Mouse (Mus musculus): ENCODE measurements around the gene Tspan3. TPM values are rescaled to one million over a fixed set of nuclear protein-coding genes. Genes with fewer than 3 reads are reported as not detected.
A peak's percentile ranks its signal among the peaks of the same experiment; 100 is the strongest.

Gene Tspan3
- polyA plus RNA-seq, 3 experiments from 2014 or later, result 45.4 to 48.2 (median 47.7) TPM

- no peak for ATAC-seq
These were observed 10.7 kb downstream of the Tspan3 start for GRCm38 (mm10) chr9:56154572-56154971.

DNA sequence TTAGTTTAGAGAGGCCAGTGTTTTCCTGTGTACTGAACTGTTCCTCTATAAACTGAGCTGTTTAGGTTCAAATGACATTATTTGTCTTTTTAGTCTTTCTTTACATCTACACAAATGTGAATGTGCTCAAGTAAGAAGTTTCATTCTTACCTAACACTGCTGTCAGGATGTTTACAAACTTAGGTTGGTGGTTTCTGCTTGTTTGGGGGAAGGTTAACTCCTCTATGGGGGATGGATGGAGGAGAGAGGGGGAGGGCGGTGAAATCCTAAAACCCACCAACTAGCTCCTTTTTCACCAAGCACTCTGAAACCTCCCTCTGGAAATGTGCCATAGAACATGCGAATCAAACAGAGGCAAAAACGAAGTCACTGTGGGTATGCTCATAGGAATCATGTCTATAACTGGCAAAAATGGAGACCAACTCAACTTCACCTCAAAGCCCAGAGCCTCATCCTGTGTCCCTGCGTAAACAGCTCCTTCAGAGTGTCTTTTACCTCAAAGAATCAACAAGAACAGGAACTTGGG is 12.7 kb downstream of the Tspan3 start:
- ATAC-seq, result peak; percentile 63

GRCm38 (mm10) chr9:56151745-56152481 is 13.4 kb downstream of the Tspan3 start:
- peak; percentile 41 for ATAC-seq

DNA sequence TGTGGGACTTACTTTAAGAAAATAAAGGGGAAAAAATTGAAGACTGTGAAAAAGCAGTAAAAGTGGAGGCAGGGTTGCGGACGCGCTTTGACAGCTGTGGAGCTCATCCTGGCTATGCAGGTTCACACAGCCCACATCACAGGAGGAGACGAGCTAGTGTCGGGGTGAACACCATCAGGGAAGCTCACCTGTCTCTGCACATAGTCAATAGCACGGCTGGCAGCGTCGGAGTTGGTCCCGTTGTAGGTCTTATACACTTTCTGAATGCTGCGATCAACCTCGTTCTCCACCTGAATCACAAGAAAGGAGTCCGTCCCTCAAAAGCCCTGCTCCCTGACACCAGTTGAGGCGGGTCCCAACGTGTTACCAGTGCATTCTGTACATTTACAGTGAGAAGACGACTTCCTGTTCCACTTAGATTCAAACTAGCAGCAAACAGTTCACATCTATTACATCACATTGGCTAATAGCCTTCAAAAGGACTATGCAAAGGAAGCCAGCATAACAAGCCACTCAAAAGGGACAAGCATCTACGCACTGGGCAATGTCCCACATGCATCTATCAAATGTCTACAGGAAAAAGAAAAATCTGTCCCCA is 18.9 kb downstream of the Tspan3 start:
- peak; percentile 64 for ATAC-seq

DNA sequence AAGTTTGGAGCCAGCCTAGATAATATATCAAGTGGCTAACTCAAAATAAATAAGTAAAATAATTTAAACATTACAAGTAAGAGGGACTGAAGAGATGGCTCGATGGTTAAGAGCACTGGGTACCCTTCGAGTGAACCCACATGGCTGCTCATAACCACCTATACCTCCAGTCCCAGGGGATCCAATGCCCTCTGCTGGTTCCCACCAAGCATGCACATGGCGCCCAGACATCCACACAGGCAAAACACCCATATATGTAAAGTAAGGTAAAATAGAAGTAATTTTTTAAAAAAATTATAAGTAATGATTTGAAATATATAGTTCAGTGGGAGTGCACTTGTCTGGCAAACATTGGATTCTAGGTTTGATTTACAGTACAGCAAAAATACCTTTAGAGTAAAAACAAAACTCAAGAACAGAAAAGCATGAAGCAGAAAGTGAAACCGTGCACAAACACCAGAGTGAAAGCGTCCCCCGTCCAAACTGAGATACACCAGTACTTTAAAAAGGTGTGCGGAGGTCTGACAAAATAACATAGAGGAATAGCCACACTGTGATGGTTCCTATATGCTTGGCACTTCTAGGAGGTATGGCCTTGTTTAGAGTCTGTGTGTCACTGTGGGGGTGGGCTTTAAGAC is 20.8 kb downstream of the Tspan3 start:
- peak; percentile 49 for ATAC-seq

- no peak for ATAC-seq
These were observed 23.5 kb downstream of the Tspan3 start for GRCm38 (mm10) chr9:56141776-56142175.

DNA sequence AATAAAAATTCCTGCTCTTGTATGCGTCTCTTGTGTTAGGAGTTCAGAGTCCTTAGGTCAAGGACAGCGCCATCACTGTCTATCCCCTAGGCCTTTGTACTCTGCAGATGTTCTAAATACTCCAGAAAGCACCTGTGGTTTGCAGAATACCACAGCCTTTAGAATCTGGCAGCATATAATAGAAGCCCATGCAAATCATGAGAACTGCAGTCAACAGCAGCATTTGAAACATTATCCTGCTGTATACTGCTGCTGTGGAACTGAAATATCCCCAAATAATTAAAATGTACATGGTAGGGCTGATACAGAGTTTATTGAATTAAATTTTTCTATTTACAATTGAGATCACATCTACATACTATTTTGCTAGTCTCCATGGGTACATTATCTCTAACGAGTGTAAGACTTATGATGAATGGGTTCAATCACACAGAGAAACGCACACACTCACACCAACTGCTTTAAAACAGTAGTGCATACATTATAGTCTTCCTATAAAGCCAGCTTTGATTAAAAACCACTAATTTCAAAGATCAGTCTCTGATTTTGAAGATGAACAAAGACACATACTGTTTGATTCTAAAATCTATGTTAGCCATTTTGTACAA is 29.6 kb downstream of the Tspan3 start:
- no peak for ATAC-seq

GRCm38 (mm10) chr9:56134614-56135013 is 30.7 kb downstream of the Tspan3 start:
- ATAC-seq, result no peak

DNA sequence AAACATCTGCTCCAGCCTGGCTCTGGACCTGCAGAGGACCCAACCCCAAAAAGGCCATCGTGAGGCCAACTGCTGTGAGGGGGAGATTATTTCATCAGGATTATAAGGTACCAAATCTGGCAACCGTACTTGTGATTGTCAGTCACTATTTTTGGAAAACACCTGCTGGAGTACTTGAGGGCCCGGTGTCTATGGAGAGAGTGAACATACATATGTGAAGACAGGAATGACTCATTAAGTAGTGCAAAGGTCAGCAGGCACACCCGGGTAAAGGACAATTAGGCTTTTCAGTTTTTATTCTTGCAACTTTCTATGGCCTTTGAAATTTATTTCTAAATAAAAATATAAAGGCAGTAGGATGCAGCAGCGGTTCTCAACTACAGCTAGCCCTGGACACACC is 31.3 kb downstream of the Tspan3 start:
- no peak for ATAC-seq

DNA sequence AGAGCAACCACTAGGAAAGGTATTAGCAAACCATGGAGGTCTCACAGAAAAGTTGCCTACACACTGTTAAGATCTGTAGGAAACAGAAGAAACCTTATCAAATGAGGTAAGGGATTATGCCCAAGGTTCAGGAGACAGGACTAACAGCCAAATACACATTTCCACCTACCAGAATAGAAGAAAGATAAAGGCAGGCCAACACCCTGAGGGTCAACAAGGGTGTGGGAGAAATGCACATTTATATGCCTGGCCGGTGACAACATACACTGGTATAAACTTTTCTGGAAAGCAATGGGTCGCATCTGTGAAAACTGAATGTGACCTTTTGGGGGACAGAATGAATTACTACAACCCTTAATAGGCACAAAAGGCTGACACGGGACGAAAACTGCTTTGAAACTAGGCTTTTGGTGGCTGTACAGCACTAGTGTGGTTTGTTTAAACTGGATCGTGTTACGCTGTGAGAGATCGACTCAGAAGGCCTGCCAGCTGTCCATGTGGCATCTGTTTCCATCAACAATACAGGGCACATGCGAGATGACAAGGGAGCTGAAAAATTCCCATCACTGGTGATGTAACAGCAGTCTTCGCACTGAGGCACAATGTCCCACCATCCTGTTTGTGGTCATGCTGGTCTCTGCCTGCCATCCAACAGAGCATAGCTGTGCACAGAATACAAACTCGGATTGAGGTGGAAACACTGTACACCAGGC is 33.3 kb downstream of the Tspan3 start:
- ATAC-seq, result no peak

- ATAC-seq, result no peak
These were observed 34.7 kb downstream of the Tspan3 start for GRCm38 (mm10) chr9:56130536-56130935.

DNA sequence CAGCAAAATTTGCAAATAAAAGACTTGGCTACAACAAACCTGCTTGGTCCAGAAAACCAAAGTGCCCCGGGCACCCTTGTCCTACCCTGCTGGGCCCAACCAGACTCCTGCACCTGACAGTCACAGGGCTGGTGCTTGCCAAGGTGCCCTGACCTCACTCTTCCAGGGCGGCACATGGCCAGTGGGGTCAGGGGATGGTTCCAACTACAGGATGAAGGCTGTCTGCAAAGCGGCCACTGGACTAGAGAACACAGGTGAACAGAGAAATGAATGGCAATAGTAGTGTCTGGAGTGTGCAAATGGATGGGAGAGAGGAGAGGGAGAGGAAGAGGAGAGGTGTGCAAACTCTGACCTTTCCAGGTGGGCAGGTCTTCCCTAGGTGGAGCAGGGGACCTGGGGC is 35.3 kb downstream of the Tspan3 start:
- ATAC-seq, result no peak

GRCm38 (mm10) chr9:56128331-56128730 is 36.9 kb downstream of the Tspan3 start:
- ATAC-seq, result peak; percentile 38

- no peak for ATAC-seq
These were observed 38.7 kb downstream of the Tspan3 start for GRCm38 (mm10) chr9:56126453-56127173.

DNA sequence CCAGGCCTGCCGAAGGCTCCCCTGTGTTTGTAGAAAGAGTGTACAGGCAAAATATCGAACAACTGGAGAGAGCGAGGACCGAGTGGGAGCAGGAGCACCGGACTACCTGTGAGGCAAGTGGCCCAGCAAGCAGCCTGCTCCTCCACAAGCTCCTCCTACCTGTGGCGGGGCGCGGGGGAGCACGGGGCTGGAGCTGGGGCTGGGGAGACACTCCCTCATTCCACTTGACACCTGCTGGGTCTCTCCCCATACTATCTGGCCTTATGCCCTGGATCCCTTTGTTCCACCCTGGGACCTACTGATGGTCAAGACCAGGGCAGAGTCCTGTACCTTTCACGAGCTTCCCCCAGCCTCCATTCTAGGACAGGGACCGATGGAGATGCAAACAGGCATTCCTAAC is 40.7 kb downstream of the Tspan3 start:
- no peak for ATAC-seq

- no peak for ATAC-seq
These were observed 41.7 kb downstream of the Tspan3 start for GRCm38 (mm10) chr9:56123613-56124012.

- ATAC-seq, result no peak
These were observed 42.3 kb downstream of the Tspan3 start for GRCm38 (mm10) chr9:56122973-56123372.

DNA sequence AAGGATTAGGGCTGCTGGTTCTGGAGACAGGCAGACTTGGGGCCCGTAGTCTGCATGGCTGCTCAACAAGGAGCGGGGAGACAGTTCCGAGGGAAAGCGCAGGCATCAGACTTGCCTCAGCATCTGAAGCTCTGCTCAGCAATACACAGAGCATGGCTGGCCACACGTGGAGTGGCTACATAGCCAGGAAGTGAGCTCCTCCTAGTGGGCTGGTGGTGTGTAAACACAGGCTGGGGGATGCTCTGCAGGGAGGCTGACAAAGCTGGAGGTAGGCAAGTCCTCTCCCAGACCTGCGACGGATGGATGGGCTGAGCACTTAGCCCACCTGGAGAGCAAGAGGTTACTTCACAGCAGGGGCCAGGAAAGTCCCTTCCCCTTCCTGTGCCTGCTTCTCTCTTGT is 44.2 kb downstream of the Tspan3 start:
- no peak for ATAC-seq

DNA sequence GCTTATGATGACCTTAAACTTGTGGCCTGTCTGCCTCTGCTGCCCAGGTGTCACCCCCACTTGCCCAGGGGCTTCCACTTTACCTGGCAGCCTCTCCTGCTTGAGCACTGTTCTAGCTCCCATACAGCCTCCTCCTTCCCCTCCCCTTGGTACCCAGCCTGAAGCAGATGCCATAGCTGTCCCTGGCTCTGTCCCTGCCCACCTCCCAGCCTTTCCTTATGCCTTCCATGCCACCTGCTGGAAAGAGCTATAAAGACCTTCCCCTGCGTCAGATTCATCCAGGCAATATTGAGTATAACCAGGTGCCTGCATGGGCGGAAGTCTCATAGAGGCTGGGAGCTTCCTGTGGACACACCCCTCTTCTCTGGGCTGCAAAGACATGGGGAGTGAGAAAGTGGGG is 45.6 kb downstream of the Tspan3 start:
- ATAC-seq, result no peak

- peak; percentile 64 for ATAC-seq
These were observed 46.7 kb downstream of the Tspan3 start for GRCm38 (mm10) chr9:56118582-56118981.

- ATAC-seq, result no peak
These were observed 47.2 kb downstream of the Tspan3 start for GRCm38 (mm10) chr9:56118091-56118490.

- ATAC-seq, result no peak
These were observed 57.1 kb downstream of the Tspan3 start for GRCm38 (mm10) chr9:56108174-56108573.
